Mouse (Mus musculus) liver, postnatal 0 days (tissue): Measurements from ENCODE around the gene Tpd52l1. TPM values are rescaled to one million over a fixed set of nuclear protein-coding genes. Genes with fewer than 3 reads are reported as not detected.

Experiments used
- ATAC-seq: fragments of 200-750 bp; cut with Nextera tagmentation; 2 replicates; pipeline ENCODE4 v1.8.0; 2017; ENCODE audit warnings: mild to moderate bottlenecking, moderate library complexity
- DNase-seq: peaks from one replicate; pipeline ENCODE4 v3.0.0-alpha.2; 2016
- H3K27ac ChIP-seq: fragments of 300-500 bp; sonication (generic); 2 replicates; pipeline ENCODE4 v1.5.1; 2014; ENCODE audit warnings: antibody characterized with exemption, moderate library complexity, mild to moderate bottlenecking, low read depth
- H3K27me3 ChIP-seq: fragments of 300-500 bp; sonication (generic); 2 replicates; pipeline ENCODE4 v1.6.1; 2014; ENCODE audit warnings: low read length, control low read depth, mixed read lengths; ENCODE audit not compliant: insufficient read depth
- H3K36me3 ChIP-seq: fragments of 300-500 bp; sonication (generic); replicated peaks from 2 replicates; pipeline ENCODE4 v1.6.1; 2014; ENCODE audit warnings: mild to moderate bottlenecking, control low read depth, low read length, moderate library complexity, mixed read lengths; ENCODE audit not compliant: insufficient read depth
- H3K4me1 ChIP-seq: fragments of 300-500 bp; sonication (generic); 2 replicates; pipeline ENCODE4 v1.6.1; 2014; ENCODE audit warnings: antibody characterized with exemption, mild to moderate bottlenecking, control low read depth; ENCODE audit not compliant: insufficient read depth
- H3K4me2 ChIP-seq: fragments of 300-500 bp; sonication (generic); 2 replicates; pipeline ENCODE4 v1.6.1; 2014; ENCODE audit warnings: low read depth, mild to moderate bottlenecking, low read length, moderate library complexity, mixed read lengths
- H3K4me3 ChIP-seq: fragments of 300-500 bp; sonication (generic); 2 replicates; pipeline ENCODE4 v1.5.1; 2014; ENCODE audit warnings: low read depth, low read length
- H3K9ac ChIP-seq: fragments of 300-500 bp; sonication (generic); replicated peaks from 2 replicates; pipeline ENCODE4 v1.6.1; 2014; ENCODE audit warnings: mild to moderate bottlenecking, moderate library complexity
- H3K9me3 ChIP-seq: fragments of 300-500 bp; sonication (generic); 2 replicates; pipeline ENCODE4 v1.6.1; 2016; ENCODE audit warnings: mild to moderate bottlenecking, control low read depth, low read length, mixed read lengths
- CTCF ChIP-seq: sonication (generic); IDR thresholded peaks from 2 replicates; pipeline ENCODE4 v1.5.1; 2016; ENCODE audit warnings: antibody characterized with exemption, low read depth
- EP300 ChIP-seq: IDR thresholded peaks from 2 replicates; pipeline ENCODE4 v1.6.1; 2016; ENCODE audit warnings: antibody characterized with exemption, low read depth, mild to moderate bottlenecking
- WGBS: fragments of 180-500 bp; shearing (Covaris S2); extraction: QIAGEN DNeasy Blood & Tissue Kit; methylation state at CpG from one replicate; pipeline ENCODE4 v1.1.7; 2014; ENCODE audit not compliant: insufficient replicate concordance; 5-methylcytosine and 5-hydroxymethylcytosine counted together
- polyA plus RNA-seq: library from polyadenylated mRNA; unstranded; fragments of >200 nt; fragmentation: Nextera tagmentation; extraction: Ambion mirVana; gene quantifications from 2 replicates; pipeline ENCODE4 v1.2.1, GENCODE M21; 2015

Gene Tpd52l1
- polyA plus RNA-seq, 1 experiment from 2014 or later: 3.9 TPM

GRCm38 (mm10) chr10:31329436-31329835 is 116.3 kb downstream of the Tpd52l1 start:
- H3K36me3 ChIP-seq: no peaks in the 10 kb centered on the region
- H3K27me3 ChIP-seq: no peaks in the 10 kb centered on the region
- H3K9me3 ChIP-seq: no peaks in the 10 kb centered on the region
- no peak overlapping the region for H3K27ac ChIP-seq
- no peak overlapping the region for H3K4me2 ChIP-seq
- WGBS: 76% methylated on average over 1 of the region's 1 CpGs
- ATAC-seq (no peak), DNase-seq (no peak)
- no peak overlapping the region for H3K9ac ChIP-seq
- TF ChIP-seq EP300: no peak
- no peak for TF ChIP-seq CTCF
- no peak overlapping the region for H3K4me3 ChIP-seq
- no peaks in the 10 kb centered on the region for H3K4me1 ChIP-seq

- ATAC-seq: no peak
- WGBS: 78% methylated on average over 5 of the region's 5 CpGs
- DNase-seq: no peak
- Histone ChIP-seq H3K9ac (no peak overlapping the region), H3K36me3 (no peaks in the 10 kb centered on the region), H3K4me1 (no peaks in the 10 kb centered on the region), H3K4me2 (no peak overlapping the region), H3K27me3 (no peaks in the 10 kb centered on the region), H3K4me3 (no peak overlapping the region), H3K27ac (no peak overlapping the region), H3K9me3 (no peaks in the 10 kb centered on the region)
- no peak for TF ChIP-seq CTCF
- no peak for TF ChIP-seq EP300
These were observed 127.3 kb downstream of the Tpd52l1 start for GRCm38 (mm10) chr10:31318491-31318890.

GRCm38 (mm10) chr10:31312865-31313848 is 132.6 kb downstream of the Tpd52l1 start, which contains the start of gene Hddc2:
Gene Hddc2, plus strand, starts transcription at chr10:31313383.
- Histone ChIP-seq H3K27ac (peak within 1 kb of the TSS; percentile 62), H3K4me1 (no peaks in the 10 kb centered on the region), H3K4me2 (peak within 1 kb of the TSS; percentile 79), H3K27me3 (no peaks in the 10 kb centered on the region), H3K4me3 (peak within 1 kb of the TSS; percentile 56), H3K9me3 (no peaks in the 10 kb centered on the region), H3K36me3 (no peaks in the 10 kb centered on the region), H3K9ac (peak within 1 kb of the TSS; percentile 63)
- peak; percentile 85 for DNase-seq
- 4% methylated on average over 38 of the region's 44 CpGs for WGBS
- TF ChIP-seq CTCF (no peak), EP300 (no peak)
- peak; percentile 93 for ATAC-seq

GRCm38 (mm10) chr10:31307024-31307598 is 138.6 kb downstream of the Tpd52l1 start:
- no peak overlapping the region for H3K4me2 ChIP-seq
- no peak overlapping the region for H3K4me3 ChIP-seq
- no peak overlapping the region for H3K9ac ChIP-seq
- H3K27me3 ChIP-seq: no peaks in the 10 kb centered on the region
- H3K36me3 ChIP-seq: no peaks in the 10 kb centered on the region
- TF ChIP-seq EP300: no peak
- no peak for TF ChIP-seq CTCF
- H3K9me3 ChIP-seq: no peaks in the 10 kb centered on the region
- H3K27ac ChIP-seq: no peak overlapping the region
- DNase-seq: no peak
- H3K4me1 ChIP-seq: no peaks in the 10 kb centered on the region
- WGBS: 13% methylated on average over 1 of the region's 1 CpGs
- no peak for ATAC-seq

GRCm38 (mm10) chr10:31303446-31303845 is 142.3 kb downstream of the Tpd52l1 start:
- WGBS: 76% methylated on average over 2 of the region's 2 CpGs
- Histone ChIP-seq H3K4me2 (no peak overlapping the region), H3K4me3 (no peak overlapping the region), H3K9me3 (no peaks in the 10 kb centered on the region), H3K27ac (no peak overlapping the region), H3K4me1 (no peaks in the 10 kb centered on the region), H3K9ac (no peak overlapping the region), H3K27me3 (no peaks in the 10 kb centered on the region), H3K36me3 (no peaks in the 10 kb centered on the region)
- ATAC-seq: no peak
- DNase-seq: no peak
- no peak for TF ChIP-seq EP300
- no peak for TF ChIP-seq CTCF

- Histone ChIP-seq H3K27ac (no peak overlapping the region), H3K9me3 (no peaks in the 10 kb centered on the region), H3K27me3 (no peaks in the 10 kb centered on the region), H3K9ac (no peak overlapping the region), H3K36me3 (no peaks in the 10 kb centered on the region), H3K4me1 (no peaks in the 10 kb centered on the region), H3K4me2 (no peak overlapping the region), H3K4me3 (no peak overlapping the region)
- no peak for DNase-seq
- WGBS: 63% methylated on average over 1 of the region's 1 CpGs
- ATAC-seq: no peak
- TF ChIP-seq CTCF: no peak
- TF ChIP-seq EP300: no peak
These were observed 145.5 kb downstream of the Tpd52l1 start for GRCm38 (mm10) chr10:31300292-31300691.
